Mouse (Mus musculus) gastrocnemius, postnatal 25 days (tissue): ENCODE measurements around the gene Nrp1. TPM values are rescaled to one million over a fixed set of nuclear protein-coding genes. Genes with fewer than 3 reads are reported as not detected.

Source experiments
- microRNA-seq, 2 experiments: library from miRNA; unstranded; fragments of <30 nt; microRNA quantifications; one replicate each; pipeline ENCODE4 v1.2.0; 2021; ENCODE audit warnings: borderline replicate concordance in 2 of 2
- total RNA-seq, 2 experiments: library from RNA; stranded (reverse); gene quantifications; 1 replicate in 1 of 2; 2 replicates in 1 of 2; pipeline ENCODE4 v1.2.3; 2021

Nrp1 gene
- total RNA-seq, 2 experiments from 2014 or later: 29.7 to 37.5 TPM

Small RNAs within 50 kb of the gene (microRNA-seq; reads per million reads assigned to microRNA genes)
- gene Mir1903: 0 to 0.79 reads per million in 2 experiments
